Mouse (Mus musculus): ENCODE measurements around the gene Ilf3. TPM values are rescaled to one million over a fixed set of nuclear protein-coding genes. Genes with fewer than 3 reads are reported as not detected.
"Not testable (repeated sequence)": the region's sequence is repeated elsewhere in the genome, so short reads cannot be mapped to it uniquely, and the experiment has no call there.

Gene Ilf3
- polyA plus RNA-seq (2015; fragmentation: Nextera tagmentation; extraction: Ambion mirVana): 195 and 198 TPM in 2 replicates

DNA sequence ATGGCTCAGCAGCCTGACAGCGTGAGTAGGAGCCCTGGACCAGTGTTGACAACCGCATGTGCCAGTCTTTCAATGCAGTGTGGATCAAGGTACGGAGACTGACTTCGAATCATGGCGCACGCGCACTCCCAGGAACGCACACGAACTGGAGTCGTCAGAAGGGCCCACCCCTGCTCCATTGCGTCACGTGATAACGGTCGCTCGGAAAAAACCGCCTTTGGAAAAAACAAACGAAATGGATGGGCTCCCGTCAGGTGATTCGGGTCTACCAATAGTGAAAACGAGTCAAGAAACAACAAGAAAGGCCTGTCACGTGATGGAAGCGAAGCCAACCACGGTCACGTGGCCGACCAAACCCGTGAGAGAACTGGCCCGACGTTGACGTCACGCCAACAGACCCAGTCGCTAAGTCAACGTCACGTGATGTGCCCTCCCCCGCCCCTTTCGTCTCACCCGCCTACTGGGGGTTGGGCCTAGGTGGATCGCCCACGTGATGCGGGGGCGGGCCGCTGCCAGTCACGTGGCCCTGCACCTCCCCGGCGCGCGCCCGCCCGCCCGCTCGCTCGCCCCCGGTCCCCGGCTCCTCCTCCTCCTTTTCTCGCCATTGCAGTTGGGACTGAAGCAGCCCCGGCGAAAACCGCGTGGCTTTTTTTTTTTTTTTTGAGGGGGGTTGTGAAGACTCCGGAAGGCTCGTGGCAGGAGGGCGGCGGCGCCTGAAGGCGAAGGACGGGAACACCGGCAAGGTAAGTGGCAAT, at the start of gene Ilf3:
TSS of gene Ilf3 (plus strand) at position 515 of the 755 bp plus-strand sequence.
- peaks cover 11% of the 10 kb centered on the region for H3K36me3 ChIP-seq
- peak within 1 kb of the TSS; percentile 88 for H3K27ac ChIP-seq
- no peaks in the 10 kb centered on the region for H3K27me3 ChIP-seq
- peak within 1 kb of the TSS; percentile 65 for H3K4me2 ChIP-seq
- WGBS: 0% methylated on average over 59 of the region's 66 CpGs
- no peaks in the 10 kb centered on the region for H3K9me3 ChIP-seq
- peaks cover 15% of the 10 kb centered on the region for H3K4me1 ChIP-seq
- H3K9ac ChIP-seq: peak within 1 kb of the TSS; percentile 76
- peak within 1 kb of the TSS; percentile 85 for H3K4me3 ChIP-seq
- ATAC-seq (ENCODE audit: borderline replicate concordance, extremely low read depth, low FRiP score, low TSS enrichment): peak; percentile 93

DNA sequence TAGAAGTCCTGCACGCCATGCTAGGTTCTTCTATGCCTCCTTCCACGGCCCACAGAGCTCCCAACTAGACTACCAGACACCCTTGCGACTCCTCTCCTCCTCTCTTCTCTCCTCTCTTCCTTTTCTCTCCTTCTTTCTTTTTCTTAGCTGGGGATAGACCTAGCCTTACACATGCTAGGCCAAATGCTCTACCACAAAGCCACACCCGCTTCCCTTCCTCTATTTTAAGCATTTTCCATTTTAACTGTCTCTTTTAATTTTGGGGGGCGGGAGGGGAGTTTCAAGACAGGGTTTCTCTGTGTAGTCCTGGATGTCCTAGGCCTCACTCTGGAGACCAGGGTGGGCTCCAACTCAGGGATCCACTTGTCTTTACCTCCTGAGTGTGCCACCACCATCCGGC, 48.9 kb upstream of the Ilf3 start:
- Histone ChIP-seq H3K9me3 (no peaks in the 10 kb centered on the region), H3K4me2 (no peak overlapping the region), H3K9ac (no peak overlapping the region), H3K27ac (no peak overlapping the region), H3K4me1 (peaks cover 16% of the 10 kb centered on the region), H3K27me3 (no peaks in the 10 kb centered on the region), H3K36me3 (no peaks in the 10 kb centered on the region), H3K4me3 (no peak overlapping the region)
- no peak for ATAC-seq (ENCODE audit: borderline replicate concordance, extremely low read depth, low FRiP score, low TSS enrichment)
- WGBS: 92% methylated on average over 6 of the region's 6 CpGs

DNA sequence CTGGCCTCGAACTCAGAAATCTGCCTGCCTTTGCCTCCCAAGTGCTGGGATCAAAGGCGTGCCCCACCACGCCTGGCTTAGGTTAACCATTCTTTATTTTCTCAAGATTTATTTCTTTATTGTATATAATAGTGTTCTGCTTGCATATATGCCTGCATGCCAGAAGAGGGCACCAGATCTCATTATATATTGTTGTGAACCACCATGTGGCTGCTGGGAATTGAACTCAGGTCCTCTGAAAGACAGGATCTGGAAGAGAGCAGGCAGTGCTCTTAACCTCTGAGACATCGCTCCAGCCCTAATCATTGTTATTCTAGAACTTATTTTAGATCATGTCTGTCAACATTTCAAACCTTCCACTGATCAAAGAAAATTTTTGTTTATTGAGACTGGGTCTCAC, 48.2 kb upstream of the Ilf3 start:
- ATAC-seq (ENCODE audit: borderline replicate concordance, extremely low read depth, low FRiP score, low TSS enrichment): no peak
- Histone ChIP-seq H3K4me2 (no peak overlapping the region), H3K36me3 (no peaks in the 10 kb centered on the region), H3K27ac (no peak overlapping the region), H3K9me3 (no peaks in the 10 kb centered on the region), H3K4me1 (peaks cover 16% of the 10 kb centered on the region), H3K27me3 (no peaks in the 10 kb centered on the region), H3K9ac (no peak overlapping the region), H3K4me3 (no peak overlapping the region)
- 91% methylated on average over 4 of the region's 4 CpGs for WGBS

DNA sequence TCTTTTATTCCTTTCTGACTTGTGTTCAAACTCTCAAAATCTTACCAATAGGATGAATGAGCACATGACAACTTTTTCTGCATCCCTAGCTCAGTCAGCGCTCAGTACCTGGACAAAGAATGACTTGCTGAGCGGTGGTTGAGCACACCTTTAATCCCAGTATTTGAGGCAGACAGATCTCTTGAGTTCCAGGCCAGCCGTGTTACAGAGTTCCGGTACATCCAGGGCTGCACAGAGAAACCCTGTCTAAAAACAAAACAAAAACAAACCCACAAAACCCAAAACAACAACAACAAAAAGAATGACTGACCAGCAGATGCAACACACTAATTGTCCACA, 47.4 kb upstream of the Ilf3 start:
- peaks cover 16% of the 10 kb centered on the region for H3K4me1 ChIP-seq
- ATAC-seq (ENCODE audit: borderline replicate concordance, extremely low read depth, low FRiP score, low TSS enrichment): no peak; the same call in none of the 2 replicates
- 21% methylated on average over 4 of the region's 4 CpGs for WGBS
- H3K27ac ChIP-seq: no peak overlapping the region
- H3K27me3 ChIP-seq: no peaks in the 10 kb centered on the region
- H3K4me3 ChIP-seq: peak overlapping the region; percentile 55
- peak overlapping the region; percentile 82 for H3K4me2 ChIP-seq
- peak overlapping the region; percentile 62 for H3K9ac ChIP-seq
- no peaks in the 10 kb centered on the region for H3K9me3 ChIP-seq
- no peaks in the 10 kb centered on the region for H3K36me3 ChIP-seq

DNA sequence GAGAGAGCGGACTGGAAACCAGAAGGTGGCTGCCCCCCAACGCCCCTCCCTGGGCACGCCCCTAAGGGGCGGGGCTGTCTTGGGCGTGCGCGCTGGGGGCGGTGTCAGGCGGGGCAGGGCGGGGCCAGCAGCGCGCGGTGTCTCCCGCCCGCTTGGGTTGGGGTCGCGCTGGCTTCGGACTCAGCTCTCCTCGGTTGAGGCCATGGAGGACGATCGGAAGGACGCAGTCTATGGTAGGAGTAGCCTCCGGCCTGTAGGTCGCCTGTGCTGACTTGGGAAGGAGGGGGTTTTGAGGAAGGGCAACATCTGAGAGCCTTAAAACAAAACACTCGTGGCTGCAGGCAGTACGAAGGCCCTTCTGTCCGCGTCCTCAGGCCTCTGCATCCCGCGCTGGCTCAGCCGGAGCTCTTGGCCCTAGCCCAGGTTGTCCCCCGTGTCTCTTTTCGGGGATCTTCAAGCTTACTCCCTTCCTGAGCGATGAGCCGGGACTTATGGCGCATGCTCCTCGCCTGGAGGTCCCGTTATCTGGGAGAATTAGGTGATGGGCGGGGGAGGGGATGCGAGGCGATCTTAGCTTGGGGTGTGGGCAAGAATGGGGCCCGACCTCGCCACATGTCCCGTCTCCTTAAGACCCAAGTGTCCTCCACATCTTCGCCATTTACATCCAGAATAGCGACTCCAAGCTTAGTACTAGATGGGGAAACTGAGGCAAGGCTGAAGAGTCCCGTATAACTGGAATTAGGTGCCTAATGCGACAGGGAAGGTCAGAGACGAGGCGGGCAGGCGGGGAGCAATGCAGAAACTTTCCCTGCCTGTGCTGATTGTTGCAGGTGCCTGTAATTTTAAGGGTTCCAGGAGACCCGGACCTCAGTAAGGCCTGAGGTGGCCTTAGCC, 46.8 kb upstream of the Ilf3 start, which contains the start of gene Slc44a2:
TSS of gene Slc44a2 (plus strand) at position 80 of the 894 bp plus-strand sequence.
- Histone ChIP-seq H3K4me2 (peak within 1 kb of the TSS; percentile 82), H3K9me3 (no peaks in the 10 kb centered on the region), H3K4me3 (peak within 1 kb of the TSS; percentile 55), H3K36me3 (no peaks in the 10 kb centered on the region), H3K9ac (peak within 1 kb of the TSS; percentile 62), H3K27me3 (no peaks in the 10 kb centered on the region), H3K4me1 (peaks cover 16% of the 10 kb centered on the region), H3K27ac (peak within 1 kb of the TSS; percentile 32)
- peak; percentile 93 for ATAC-seq (ENCODE audit: borderline replicate concordance, extremely low read depth, low FRiP score, low TSS enrichment)
- under 1% methylated on average over 52 of the region's 52 CpGs for whole genome bisulfite sequencing

DNA sequence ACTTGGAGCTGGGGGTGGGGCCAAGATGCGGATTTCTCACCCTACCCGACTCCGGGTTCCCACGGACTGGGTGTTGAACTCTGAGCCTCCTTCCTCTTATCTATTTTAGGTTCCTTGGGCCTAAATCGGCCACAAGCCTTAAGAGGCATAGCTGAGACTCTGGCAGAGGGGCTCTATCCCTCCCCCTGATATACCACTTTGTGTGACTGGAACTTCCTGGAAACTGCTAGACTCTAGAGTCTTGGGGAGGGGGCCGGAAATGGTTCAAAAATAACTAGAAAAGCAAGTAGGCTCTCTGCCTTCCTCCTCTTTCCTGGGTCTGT, 46.2 kb upstream of the Ilf3 start:
- Histone ChIP-seq H3K4me2 (peak overlapping the region; percentile 82), H3K9ac (peak overlapping the region; percentile 62), H3K27ac (peak overlapping the region; percentile 32), H3K27me3 (no peaks in the 10 kb centered on the region), H3K4me3 (peak overlapping the region; percentile 55), H3K36me3 (0 out of 2 replicates have a peak, but pooled peaks cover under 1% of the 10 kb centered on the region), H3K9me3 (no peaks in the 10 kb centered on the region), H3K4me1 (peaks cover 16% of the 10 kb centered on the region)
- ATAC-seq (ENCODE audit: borderline replicate concordance, extremely low read depth, low FRiP score, low TSS enrichment): 0 out of 2 replicates have a peak, but pooled peaks have one; percentile 11
- 4% methylated on average over 6 of the region's 6 CpGs for WGBS

DNA sequence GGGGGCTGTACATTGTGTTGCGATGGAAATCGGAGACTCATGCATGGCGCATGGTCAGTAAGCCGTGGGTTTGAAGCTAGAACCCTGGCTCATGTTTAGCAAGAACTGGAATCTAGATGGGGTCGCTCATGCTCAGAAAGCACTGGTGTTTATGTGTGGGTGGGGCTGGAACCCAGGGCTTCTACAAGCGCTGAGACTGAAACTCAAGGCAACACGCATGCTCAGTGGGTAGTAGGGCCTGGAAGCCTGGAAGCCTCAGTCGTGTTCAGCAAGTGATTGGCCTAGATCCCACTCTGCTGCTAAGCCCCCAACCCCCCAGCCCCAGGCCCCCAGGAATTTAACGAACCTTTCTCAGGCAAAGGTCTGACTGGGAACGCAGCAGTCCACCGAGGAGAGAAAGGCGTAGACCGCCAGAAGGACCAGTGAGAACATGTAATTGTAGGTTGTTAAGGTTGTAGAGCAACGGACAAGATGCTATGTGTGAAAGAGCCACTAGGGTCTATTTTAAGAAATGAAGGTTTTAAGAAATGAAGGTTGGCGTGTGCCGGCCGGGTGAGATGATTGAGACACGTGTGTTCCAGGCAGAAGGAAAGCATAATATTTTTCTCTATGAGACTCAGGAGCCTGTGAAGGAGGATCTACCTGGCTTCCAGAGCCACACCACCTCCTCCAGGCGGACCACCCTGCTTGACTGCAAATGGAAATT, 45.3 kb upstream of the Ilf3 start:
- no peaks in the 10 kb centered on the region for H3K9me3 ChIP-seq
- H3K4me2 ChIP-seq: peak overlapping the region; percentile 82
- H3K27ac ChIP-seq: peak overlapping the region; percentile 32; the same call in 1 of the 2 replicates
- no peak overlapping the region for H3K9ac ChIP-seq
- H3K4me3 ChIP-seq: peak overlapping the region; percentile 55; the same call in 1 of the 2 replicates
- H3K27me3 ChIP-seq: no peaks in the 10 kb centered on the region
- ATAC-seq (ENCODE audit: borderline replicate concordance, extremely low read depth, low FRiP score, low TSS enrichment): no peak
- WGBS: 83% methylated on average over 19 of the region's 19 CpGs
- H3K36me3 ChIP-seq: 0 out of 2 replicates have a peak, but pooled peaks cover 2% of the 10 kb centered on the region
- H3K4me1 ChIP-seq: peaks cover 21% of the 10 kb centered on the region

DNA sequence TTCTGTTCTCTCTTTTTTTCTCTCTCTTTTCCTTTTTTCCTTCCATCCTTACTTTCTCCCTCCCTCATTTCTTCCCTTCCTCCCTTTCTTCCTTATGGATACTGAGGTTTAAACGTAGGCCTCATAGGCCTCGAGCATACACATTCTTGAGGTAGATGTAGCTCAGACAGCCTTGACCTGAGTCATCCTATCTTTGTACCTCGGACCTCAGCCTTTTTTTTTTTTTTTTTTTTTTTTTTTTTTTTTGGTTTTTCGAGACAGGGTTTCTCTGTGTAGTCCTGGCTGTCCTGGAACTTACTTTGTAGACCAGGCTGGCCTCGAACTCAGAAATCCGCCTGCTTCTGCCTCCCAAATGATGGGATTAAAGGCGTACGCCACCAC, 44.8 kb upstream of the Ilf3 start:
- not testable (repeated sequence) for H3K9ac ChIP-seq; H3K27ac ChIP-seq; H3K36me3 ChIP-seq; H3K27me3 ChIP-seq; H3K4me2 ChIP-seq; H3K4me3 ChIP-seq; H3K9me3 ChIP-seq; ATAC-seq (ENCODE audit: borderline replicate concordance, extremely low read depth, low FRiP score, low TSS enrichment)
- 83% methylated on average over 8 of the region's 8 CpGs for WGBS
- H3K4me1 ChIP-seq: peaks cover 27% of the 10 kb centered on the region

DNA sequence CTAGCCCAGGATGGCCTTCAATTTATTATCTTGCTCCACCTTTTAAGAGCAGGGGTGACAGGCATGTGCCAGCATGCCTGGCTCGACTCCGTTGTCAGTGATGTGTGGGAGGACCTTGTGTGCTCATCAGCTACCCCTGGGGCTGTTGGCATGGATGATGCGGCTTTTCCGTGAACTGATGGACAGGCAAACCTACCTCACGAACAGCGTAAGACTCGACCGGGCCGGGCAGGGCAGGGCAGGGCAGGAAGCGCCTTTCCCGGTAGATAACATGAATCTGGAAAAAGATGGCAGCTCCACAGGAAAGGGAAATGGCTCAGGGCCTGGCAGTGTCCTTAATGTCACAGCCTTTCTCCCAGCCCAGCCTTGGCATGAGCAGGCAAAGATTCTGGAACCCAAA, 43.4 kb upstream of the Ilf3 start:
- Histone ChIP-seq H3K9ac (no peak overlapping the region), H3K4me3 (no peak overlapping the region), H3K36me3 (0 out of 2 replicates have a peak, but pooled peaks cover 2% of the 10 kb centered on the region), H3K9me3 (no peaks in the 10 kb centered on the region), H3K4me2 (no peak overlapping the region), H3K27ac (0 out of 2 replicates have a peak overlapping the region, but pooled peaks have one; percentile 4), H3K4me1 (peaks cover 34% of the 10 kb centered on the region), H3K27me3 (no peaks in the 10 kb centered on the region)
- ATAC-seq (ENCODE audit: borderline replicate concordance, extremely low read depth, low FRiP score, low TSS enrichment): no peak
- 81% methylated on average over 11 of the region's 11 CpGs for WGBS

DNA sequence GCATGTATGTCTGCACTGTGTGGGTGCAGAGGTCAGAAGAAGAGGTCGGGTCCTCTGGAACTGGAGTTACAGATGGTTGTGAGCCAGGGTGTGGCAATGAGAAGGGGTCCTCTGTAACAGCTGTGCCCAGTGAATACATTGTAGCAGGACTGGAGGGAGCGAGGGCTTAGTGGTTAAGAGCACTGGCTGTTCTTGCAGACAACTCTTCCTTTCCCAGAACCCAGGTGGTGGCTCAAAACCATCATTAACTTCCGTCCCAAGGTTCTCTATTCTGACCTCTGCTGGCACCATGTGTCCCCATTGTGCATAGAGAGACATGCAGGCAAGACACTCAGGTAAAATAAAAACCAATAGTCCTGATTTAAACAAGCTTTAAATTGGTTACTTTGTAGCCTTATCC, 40.1 kb upstream of the Ilf3 start:
- Histone ChIP-seq H3K9me3 (no peaks in the 10 kb centered on the region), H3K27me3 (no peaks in the 10 kb centered on the region), H3K4me3 (no peak overlapping the region), H3K9ac (no peak overlapping the region), H3K36me3 (0 out of 2 replicates have a peak, but pooled peaks cover 2% of the 10 kb centered on the region), H3K4me2 (no peak overlapping the region), H3K4me1 (peaks cover 33% of the 10 kb centered on the region), H3K27ac (no peak overlapping the region)
- whole genome bisulfite sequencing: 60% methylated on average over 3 of the region's 3 CpGs
- no peak for ATAC-seq (ENCODE audit: borderline replicate concordance, extremely low read depth, low FRiP score, low TSS enrichment)

DNA sequence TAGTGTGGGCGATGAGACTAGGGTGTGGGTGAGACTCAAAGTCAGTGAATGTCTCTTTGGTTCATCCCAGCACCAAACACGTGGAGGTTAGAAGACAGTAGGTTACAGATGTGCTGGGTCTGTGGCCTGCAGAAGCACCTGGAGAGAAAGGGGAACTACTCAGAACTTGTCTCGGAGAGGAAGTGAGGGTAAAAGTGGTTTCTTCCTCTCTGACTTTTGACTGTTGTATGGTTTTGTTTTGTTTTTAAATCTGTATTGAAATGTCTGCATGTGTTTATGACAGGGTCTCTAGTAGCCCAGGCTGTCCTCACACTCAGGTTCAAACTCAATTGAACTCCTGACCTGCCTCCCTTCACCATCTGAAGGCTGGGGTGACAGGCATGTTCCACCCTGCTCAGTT, 39.6 kb upstream of the Ilf3 start:
- H3K36me3 ChIP-seq: 0 out of 2 replicates have a peak, but pooled peaks cover 2% of the 10 kb centered on the region
- H3K4me3 ChIP-seq: no peak overlapping the region
- H3K9me3 ChIP-seq: no peaks in the 10 kb centered on the region
- 76% methylated on average over 3 of the region's 3 CpGs for WGBS
- no peak overlapping the region for H3K27ac ChIP-seq
- H3K27me3 ChIP-seq: no peaks in the 10 kb centered on the region
- no peak overlapping the region for H3K9ac ChIP-seq
- ATAC-seq (ENCODE audit: borderline replicate concordance, extremely low read depth, low FRiP score, low TSS enrichment): no peak
- no peak overlapping the region for H3K4me2 ChIP-seq
- peaks cover 38% of the 10 kb centered on the region for H3K4me1 ChIP-seq

Data from lung, embryonic 15.5 days (tissue).